Mouse (Mus musculus): Measurements from ENCODE around the gene Ing3. TPM values are rescaled to one million over a fixed set of nuclear protein-coding genes. Genes with fewer than 3 reads are reported as not detected.

The Ing3 gene
- polyA plus RNA-seq (2012; rRNA removed) (19.8 and 25.3 TPM in 2 replicates), polyA plus RNA-seq (2014; fragmentation: Nextera tagmentation; extraction: Ambion mirVana) (52.2 and 54.5 TPM in 2 replicates)

GRCm38 (mm10) chr6:21949226-21949731 lies at the start of gene Ing3:
Ing3 (plus strand) TSS chr6:21949571.
- Histone ChIP-seq H3K36me3 (ENCODE audit: control insufficient read depth, insufficient read depth, low read length) (peaks cover 20% of the 10 kb centered on the region), H3K27me3 (ENCODE audit: control insufficient read depth, insufficient read depth, low read length) (no peaks in the 10 kb centered on the region), H3K9me3 (ENCODE audit: control insufficient read depth, low read length) (no peaks in the 10 kb centered on the region), H3K4me3 (replicated peaks; ENCODE audit: low read length) (peak within 1 kb of the TSS; percentile 85), H3K4me1 (ENCODE audit: control insufficient read depth, insufficient read depth, low read length) (peaks cover 5% of the 10 kb centered on the region), H3K4me2 (replicated peaks; ENCODE audit: low read depth, low read length, severe bottlenecking) (peak within 1 kb of the TSS; percentile 73), H3K27ac (replicated peaks; ENCODE audit: low read depth, low read length) (peak within 1 kb of the TSS; percentile 99), H3K9ac (ENCODE audit: low read depth, low read length, severe bottlenecking) (peak within 1 kb of the TSS; percentile 85)
- TF ChIP-seq POLR2A (IDR thresholded peaks at IDR 0.05; ENCODE audit: borderline replicate concordance, extremely low read depth, insufficient read depth, insufficient read length) = no peak
- WGBS = 2% methylated on average over 35 of the region's 35 CpGs
- peak; percentile 98 for DNase-seq (ENCODE audit: low spot score)
- peak; percentile 98 for ATAC-seq (ENCODE audit: low FRiP score, low read depth)

- TF ChIP-seq POLR2A (IDR thresholded peaks at IDR 0.05; ENCODE audit: borderline replicate concordance, extremely low read depth, insufficient read depth, insufficient read length) = no peak
- Histone ChIP-seq H3K27ac (replicated peaks; ENCODE audit: low read depth, low read length) (no peak overlapping the region), H3K4me1 (ENCODE audit: control insufficient read depth, insufficient read depth, low read length) (no peaks in the 10 kb centered on the region), H3K9ac (ENCODE audit: low read depth, low read length, severe bottlenecking) (no peak overlapping the region), H3K9me3 (ENCODE audit: control insufficient read depth, low read length) (no peaks in the 10 kb centered on the region), H3K36me3 (ENCODE audit: control insufficient read depth, insufficient read depth, low read length) (no peaks in the 10 kb centered on the region), H3K27me3 (ENCODE audit: control insufficient read depth, insufficient read depth, low read length) (no peaks in the 10 kb centered on the region), H3K4me3 (replicated peaks; ENCODE audit: low read length) (no peak overlapping the region), H3K4me2 (replicated peaks; ENCODE audit: low read depth, low read length, severe bottlenecking) (no peak overlapping the region)
- no peak for DNase-seq (ENCODE audit: low spot score)
- no peak for ATAC-seq (ENCODE audit: low FRiP score, low read depth)
Measured at GRCm38 (mm10) chr6:21909720-21910119, 39.7 kb upstream of the Ing3 start.

- 85% methylated on average over 6 of the region's 6 CpGs for WGBS
- ATAC-seq (ENCODE audit: low FRiP score, low read depth) (no peak), DNase-seq (ENCODE audit: low spot score) (no peak)
- Histone ChIP-seq H3K9me3 (ENCODE audit: control insufficient read depth, low read length) (no peaks in the 10 kb centered on the region), H3K27ac (replicated peaks; ENCODE audit: low read depth, low read length) (no peak overlapping the region), H3K4me3 (replicated peaks; ENCODE audit: low read length) (no peak overlapping the region), H3K4me2 (replicated peaks; ENCODE audit: low read depth, low read length, severe bottlenecking) (no peak overlapping the region), H3K9ac (ENCODE audit: low read depth, low read length, severe bottlenecking) (no peak overlapping the region), H3K27me3 (ENCODE audit: control insufficient read depth, insufficient read depth, low read length) (no peaks in the 10 kb centered on the region), H3K4me1 (ENCODE audit: control insufficient read depth, insufficient read depth, low read length) (no peaks in the 10 kb centered on the region), H3K36me3 (ENCODE audit: control insufficient read depth, insufficient read depth, low read length) (no peaks in the 10 kb centered on the region)
- TF ChIP-seq POLR2A (IDR thresholded peaks at IDR 0.05; ENCODE audit: borderline replicate concordance, extremely low read depth, insufficient read depth, insufficient read length) = no peak
Measured at GRCm38 (mm10) chr6:21910804-21911203, 38.6 kb upstream of the Ing3 start.

GRCm38 (mm10) chr6:21916591-21916990 lies 32.8 kb upstream of the Ing3 start:
- Histone ChIP-seq H3K36me3 (ENCODE audit: control insufficient read depth, insufficient read depth, low read length) (no peaks in the 10 kb centered on the region), H3K4me1 (ENCODE audit: control insufficient read depth, insufficient read depth, low read length) (no peaks in the 10 kb centered on the region), H3K4me3 (replicated peaks; ENCODE audit: low read length) (no peak overlapping the region), H3K9me3 (ENCODE audit: control insufficient read depth, low read length) (no peaks in the 10 kb centered on the region), H3K4me2 (replicated peaks; ENCODE audit: low read depth, low read length, severe bottlenecking) (no peak overlapping the region), H3K27ac (replicated peaks; ENCODE audit: low read depth, low read length) (no peak overlapping the region), H3K9ac (ENCODE audit: low read depth, low read length, severe bottlenecking) (no peak overlapping the region), H3K27me3 (ENCODE audit: control insufficient read depth, insufficient read depth, low read length) (no peaks in the 10 kb centered on the region)
- no peak for ATAC-seq (ENCODE audit: low FRiP score, low read depth)
- TF ChIP-seq POLR2A (IDR thresholded peaks at IDR 0.05; ENCODE audit: borderline replicate concordance, extremely low read depth, insufficient read depth, insufficient read length) = no peak
- WGBS = 87% methylated on average over 2 of the region's 2 CpGs
- DNase-seq (ENCODE audit: low spot score) = no peak

- Histone ChIP-seq H3K36me3 (ENCODE audit: control insufficient read depth, insufficient read depth, low read length) (no peaks in the 10 kb centered on the region), H3K27me3 (ENCODE audit: control insufficient read depth, insufficient read depth, low read length) (no peaks in the 10 kb centered on the region), H3K4me1 (ENCODE audit: control insufficient read depth, insufficient read depth, low read length) (no peaks in the 10 kb centered on the region), H3K9ac (ENCODE audit: low read depth, low read length, severe bottlenecking) (no peak overlapping the region), H3K9me3 (ENCODE audit: control insufficient read depth, low read length) (no peaks in the 10 kb centered on the region), H3K27ac (replicated peaks; ENCODE audit: low read depth, low read length) (no peak overlapping the region), H3K4me2 (replicated peaks; ENCODE audit: low read depth, low read length, severe bottlenecking) (no peak overlapping the region), H3K4me3 (replicated peaks; ENCODE audit: low read length) (no peak overlapping the region)
- ATAC-seq (ENCODE audit: low FRiP score, low read depth) (no peak), DNase-seq (ENCODE audit: low spot score) (no peak)
- WGBS = 42% methylated on average over 1 of the region's 1 CpGs
- no peak for TF ChIP-seq POLR2A (IDR thresholded peaks at IDR 0.05; ENCODE audit: borderline replicate concordance, extremely low read depth, insufficient read depth, insufficient read length)
Measured at GRCm38 (mm10) chr6:21924150-21924549, 25.2 kb upstream of the Ing3 start.
